Mouse (Mus musculus) urinary bladder, postnatal 10 days (tissue): Measurements from ENCODE around the gene Zfp976.
"Not testable (repeated sequence)": the region's sequence is repeated elsewhere in the genome, so short reads cannot be mapped to it uniquely, and the experiment has no call there.

ENCODE experiments used
- DNase-seq: peaks from one replicate; pipeline ENCODE4 v3.0.0; 2022; ENCODE audit warnings: low spot score

Gene Zfp976

DNA sequence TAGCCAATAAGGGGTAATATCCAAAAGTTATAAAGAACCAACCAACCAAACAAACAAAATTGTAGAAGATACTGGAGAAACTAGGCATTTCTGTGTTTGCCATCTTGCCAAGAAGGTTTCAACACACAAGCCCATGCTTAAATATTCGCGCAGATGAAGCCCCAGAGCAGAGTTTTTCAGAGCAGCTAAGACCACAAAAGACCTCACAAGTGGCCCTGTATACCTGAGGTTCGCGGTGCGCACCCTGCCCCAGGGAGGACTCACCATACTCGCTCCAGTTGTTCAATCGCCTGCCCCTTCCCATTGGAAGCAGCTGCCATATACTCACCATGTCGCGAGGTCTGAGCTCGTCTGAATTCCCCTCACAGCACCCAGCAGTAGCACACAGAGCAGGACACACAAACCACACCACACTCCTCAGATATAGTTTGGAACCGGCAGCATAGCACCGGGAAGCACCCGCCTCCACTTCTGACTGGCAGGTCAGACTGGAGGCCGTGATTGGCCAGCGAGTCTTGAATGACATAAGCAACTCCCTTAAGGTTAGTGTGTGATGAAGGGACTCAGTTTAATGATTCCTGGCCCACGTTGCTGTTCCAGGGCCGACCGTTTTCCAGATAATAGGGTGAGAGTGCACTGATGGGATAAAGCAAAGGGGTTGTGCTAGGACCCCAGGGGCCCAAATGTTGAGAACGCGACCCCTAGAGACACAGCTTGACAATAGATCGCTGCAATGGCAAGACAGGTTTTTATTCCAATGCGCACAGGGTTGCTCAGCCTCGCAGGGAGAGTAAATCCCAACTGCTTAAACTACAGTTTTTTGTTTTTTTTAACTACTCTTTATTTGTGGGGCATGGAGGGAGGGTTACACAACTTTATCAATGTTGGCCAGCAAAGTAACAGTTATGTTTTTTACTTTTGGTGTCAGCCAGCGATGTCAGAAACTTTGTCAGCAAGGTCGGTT, at the start of gene Zfp976:
Gene Zfp976, minus strand, starts transcription at position 437 of the 964 bp plus-strand sequence.
- peak; percentile 20 for DNase-seq

DNA sequence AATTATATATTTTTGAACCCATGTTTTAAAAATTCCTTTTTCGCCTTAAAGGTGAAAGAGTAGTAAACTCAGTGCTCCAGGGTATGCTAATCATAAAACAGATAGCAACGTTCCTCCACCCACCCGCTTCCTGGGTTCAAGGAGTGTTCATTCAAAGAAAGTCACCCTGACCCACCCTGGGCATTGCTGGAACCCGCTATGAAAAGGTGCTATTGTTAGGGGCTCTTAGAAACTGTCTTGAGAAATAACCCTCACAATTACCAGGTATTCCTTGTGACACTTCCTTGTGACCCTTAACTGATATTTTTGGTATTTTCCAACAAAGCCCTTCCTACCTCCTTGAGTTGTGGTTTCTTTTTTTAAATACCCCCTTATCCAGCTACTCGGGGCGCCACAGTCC, 37.7 kb upstream of the Zfp976 start:
- not testable (repeated sequence) for DNase-seq

GRCm38 (mm10) chr7:42679646-42680045, 37.3 kb upstream of the Zfp976 start:
- not testable (repeated sequence) for DNase-seq

DNA sequence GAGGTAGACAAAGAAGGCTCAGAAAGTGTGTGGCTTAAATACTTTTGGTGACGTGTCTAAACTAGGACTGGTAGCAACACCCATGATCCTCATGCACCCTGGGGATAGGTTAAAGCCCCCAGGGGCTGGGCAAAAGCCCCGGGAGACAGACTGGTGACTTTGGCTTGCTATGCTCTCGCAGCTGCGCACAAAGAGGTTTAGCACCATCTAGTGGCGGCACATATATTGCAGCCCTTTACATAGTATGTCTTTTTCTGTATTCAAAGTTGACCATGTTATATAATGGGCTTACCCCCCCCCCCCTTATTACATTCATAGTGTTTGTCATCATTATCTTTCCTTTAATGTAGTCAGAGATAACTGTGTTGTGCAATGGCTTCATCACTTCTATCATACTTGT, 17.8 kb upstream of the Zfp976 start:
- not testable (repeated sequence) for DNase-seq

- not testable (repeated sequence) for DNase-seq
Observed at GRCm38 (mm10) chr7:42655211-42655610, 12.8 kb upstream of the Zfp976 start.

GRCm38 (mm10) chr7:42643120-42643620, 782 bp upstream of the Zfp976 start:
- DNase-seq = not testable (repeated sequence)

DNA sequence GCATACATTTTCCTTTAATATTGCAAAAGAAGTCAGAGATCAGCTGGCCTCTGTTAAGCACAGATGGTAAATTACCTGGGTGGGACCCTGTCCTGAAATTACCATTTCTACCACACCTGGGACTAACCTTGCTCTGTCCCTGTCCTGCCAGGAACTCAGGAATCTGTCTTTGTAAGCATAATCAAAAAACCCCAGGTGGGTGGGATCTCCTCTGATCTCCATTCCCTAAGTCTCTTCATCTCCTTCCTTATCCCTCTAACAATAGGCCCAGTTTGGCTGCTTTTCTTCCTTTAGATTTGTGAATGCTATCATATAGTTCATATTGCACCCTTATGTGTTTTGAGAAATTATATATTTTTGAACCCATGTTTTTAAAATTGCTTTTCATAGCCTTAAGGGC, 11.4 kb downstream of the Zfp976 start:
- DNase-seq = not testable (repeated sequence)

DNA sequence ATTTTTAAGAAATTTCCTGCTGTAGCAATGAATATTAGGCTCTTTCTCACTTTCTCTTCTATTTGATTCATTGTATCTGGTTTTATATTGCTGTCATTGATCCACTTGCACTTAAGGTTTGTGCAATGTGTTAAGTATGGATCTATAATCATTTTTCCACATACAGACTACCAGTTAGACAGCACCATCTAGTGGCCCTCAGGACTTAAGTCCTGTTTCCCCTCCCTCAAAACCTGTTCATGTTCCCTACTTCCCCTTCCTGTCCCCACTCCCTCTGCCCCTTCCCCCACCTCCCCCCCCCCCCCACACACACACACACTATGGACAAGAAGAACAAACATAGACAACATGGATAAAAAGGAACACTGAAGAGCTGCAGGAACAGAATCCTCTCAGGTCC, 46.7 kb downstream of the Zfp976 start:
- DNase-seq = not testable (repeated sequence)

DNA sequence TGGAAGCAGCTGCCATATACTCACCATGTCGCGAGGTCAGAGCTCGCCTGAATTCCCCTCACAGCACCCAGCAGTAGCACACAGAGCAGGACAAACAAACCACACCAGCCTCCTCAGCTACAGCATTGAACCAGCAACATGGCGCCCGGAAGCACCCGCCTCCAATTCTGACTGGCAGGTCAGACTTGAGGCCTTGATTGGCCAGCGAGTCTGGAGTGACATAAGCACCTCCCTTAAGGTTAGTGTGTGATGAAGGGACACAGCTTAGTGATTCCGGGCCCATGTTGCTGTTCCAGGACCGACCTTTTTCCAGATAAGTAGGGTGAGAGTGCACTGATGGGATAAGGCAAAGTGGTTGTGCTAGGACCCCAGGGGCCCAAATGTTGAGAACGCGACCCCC, 50.0 kb downstream of the Zfp976 start, which contains the start of gene Zfp977:
Gene Zfp977, minus strand, starts transcription at position 135 of the 400 bp plus-strand sequence.
- DNase-seq = not testable (repeated sequence)

DNA sequence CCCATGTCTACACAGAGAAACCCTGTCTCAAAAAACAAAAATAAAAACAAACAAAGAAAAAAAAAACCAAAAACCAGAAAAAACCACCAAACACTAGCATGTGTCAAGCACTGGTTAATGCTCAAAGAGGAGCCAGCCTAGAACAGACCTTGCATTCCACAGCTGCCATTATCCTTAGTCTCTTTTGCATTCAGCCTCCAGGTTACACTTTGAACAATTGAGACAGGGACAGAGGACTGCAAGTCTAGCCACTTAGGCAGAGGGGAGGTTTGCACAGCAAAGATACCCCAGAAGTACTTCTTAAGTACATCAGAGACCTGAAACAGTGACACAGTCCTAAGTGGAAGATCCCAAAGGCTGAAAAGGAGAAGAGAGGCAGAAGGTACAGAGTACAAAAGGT, 51.1 kb downstream of the Zfp976 start:
- not testable (repeated sequence) for DNase-seq

DNA sequence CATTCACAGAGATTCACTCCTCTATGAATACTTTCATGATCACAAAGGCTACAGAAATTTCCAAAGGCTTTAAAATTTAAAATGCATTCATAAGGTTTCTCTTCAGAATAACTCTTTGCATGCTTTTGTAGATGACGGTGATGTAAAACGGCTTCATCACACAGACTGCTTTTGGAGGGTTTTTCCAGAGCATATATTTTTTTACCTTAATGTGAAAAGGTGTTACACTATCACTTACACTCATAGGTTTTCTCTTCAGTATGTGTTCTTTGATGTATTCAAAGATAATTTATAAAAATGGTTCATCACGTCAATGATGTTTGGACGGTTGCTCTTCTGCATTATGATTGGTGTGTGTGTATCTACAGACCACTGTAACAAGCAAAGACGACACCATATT, 63.9 kb downstream of the Zfp976 start, which contains the start of gene Gm21028:
Gene Gm21028, minus strand, starts transcription at position 101 of the 400 bp plus-strand sequence.
- DNase-seq = no peak
